Mouse (Mus musculus): ENCODE data around the gene Spats2l.

Gene Spats2l

GRCm38 (mm10) chr1:57969327-57970271 is 195.6 kb downstream of the Spats2l start:
- DNase-seq (ENCODE audit: low spot score): peak; percentile 95

GRCm38 (mm10) chr1:57971588-57971987 is 197.6 kb downstream of the Spats2l start:
- no peak for DNase-seq (ENCODE audit: low spot score)

- no peak for DNase-seq (ENCODE audit: low spot score)
These were observed 202.9 kb downstream of the Spats2l start for GRCm38 (mm10) chr1:57976860-57977259.

DNA sequence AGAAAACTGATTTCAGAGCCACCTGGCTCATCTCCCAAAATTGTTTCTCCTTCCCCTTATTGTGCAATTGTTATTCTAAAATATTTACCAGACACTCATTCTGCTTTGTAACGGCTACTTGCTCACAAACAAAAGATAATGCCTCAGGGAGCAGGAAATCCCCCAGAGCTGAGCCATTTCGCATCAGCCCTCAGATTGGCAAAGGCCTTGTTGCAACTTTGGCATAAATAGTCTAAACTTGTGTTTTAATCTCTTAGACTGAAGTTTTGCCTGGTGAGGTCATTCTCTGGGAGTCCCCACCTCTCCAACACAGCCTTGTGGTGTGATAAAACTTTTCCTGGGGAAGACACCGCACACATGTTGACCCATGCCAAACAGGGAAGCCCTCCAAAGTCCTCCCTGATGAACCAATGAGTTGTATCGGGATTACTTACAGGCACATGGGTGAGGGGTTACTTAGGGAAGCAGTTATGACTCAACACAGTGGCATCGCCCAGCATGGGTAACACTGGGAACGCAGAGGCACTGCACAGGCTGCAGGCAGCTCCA is 215.2 kb downstream of the Spats2l start:
- DNase-seq (ENCODE audit: low spot score): no peak

GRCm38 (mm10) chr1:57991277-57991676 is 217.3 kb downstream of the Spats2l start:
- no peak for DNase-seq (ENCODE audit: low spot score)

DNA sequence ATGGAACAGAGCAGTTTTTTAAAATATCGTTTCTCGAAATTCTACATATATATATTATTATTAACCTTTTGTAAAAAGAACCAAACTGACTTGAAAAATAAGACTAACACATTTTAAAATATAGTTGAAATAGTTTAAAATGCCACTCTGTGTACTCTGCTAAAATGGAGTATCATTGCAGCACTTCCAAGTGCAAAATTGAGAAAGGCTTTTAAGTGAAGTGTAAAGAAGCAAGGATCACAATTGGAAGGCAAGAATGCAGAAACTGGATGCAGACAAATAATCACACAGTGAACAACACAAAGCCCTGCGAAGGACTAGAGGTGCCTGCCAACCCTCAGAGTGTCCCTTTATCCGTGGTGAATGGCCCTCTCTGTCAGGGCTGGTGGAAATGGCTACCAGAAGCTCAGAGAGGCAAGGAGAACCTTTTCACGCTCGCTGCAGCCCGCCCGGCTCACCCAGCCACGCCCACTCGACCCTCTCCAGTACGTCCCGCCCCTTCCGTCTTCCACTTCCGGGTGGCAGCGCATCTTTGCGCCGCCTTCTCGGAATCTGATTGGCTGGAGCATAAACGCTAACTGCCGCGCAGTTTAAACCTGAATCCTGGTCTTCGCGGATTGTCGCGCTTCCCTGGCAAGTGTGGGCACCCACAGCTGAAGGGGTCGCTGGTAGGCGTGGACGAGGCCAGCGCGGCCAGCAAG is 221.6 kb downstream of the Spats2l start, which contains the start of gene Sgo2a:
Gene Sgo2a (plus strand): TSS at position 540 of the 701 bp plus-strand sequence.
- DNase-seq (ENCODE audit: low spot score): peak; percentile 91

DNA sequence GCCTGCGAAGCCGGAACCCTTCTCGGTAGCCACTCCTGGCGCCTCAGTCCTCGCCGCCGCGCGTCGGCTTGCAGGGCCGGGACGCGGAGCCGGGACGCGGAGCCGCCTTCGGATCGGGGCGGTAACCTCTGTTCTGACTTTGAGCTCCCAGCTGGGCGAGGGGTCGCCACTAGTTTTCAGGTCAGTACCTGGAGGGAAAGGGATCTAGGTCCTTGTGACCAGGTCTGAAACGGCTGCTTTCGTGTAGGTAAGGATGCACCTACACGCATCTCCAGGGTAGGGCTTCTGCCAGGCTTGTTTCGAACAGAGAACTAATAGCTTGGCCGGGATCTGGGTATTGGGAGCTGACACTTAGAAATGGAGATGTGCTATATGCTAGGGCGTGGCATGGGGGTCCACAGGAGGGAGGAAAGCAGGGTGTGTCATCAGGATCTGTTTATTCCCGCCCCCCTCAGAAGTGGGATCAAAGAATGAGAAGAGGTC is 222.2 kb downstream of the Spats2l start:
- DNase-seq (ENCODE audit: low spot score): peak; percentile 4

All from layer of hippocampus, adult 11-12 months (tissue).